Mouse (Mus musculus) cerebellum, adult (tissue): ENCODE results near the gene Atxn7l1.

Source experiments
- ATAC-seq: cut with Nextera tagmentation; 2 replicates; pipeline ENCODE4 v1.9.2; 2017; ENCODE audit warnings: mild to moderate bottlenecking, moderate library complexity, mixed read lengths; ENCODE audit not compliant: insufficient number of reproducible peaks, low FRiP score, low TSS enrichment

The Atxn7l1 gene

DNA sequence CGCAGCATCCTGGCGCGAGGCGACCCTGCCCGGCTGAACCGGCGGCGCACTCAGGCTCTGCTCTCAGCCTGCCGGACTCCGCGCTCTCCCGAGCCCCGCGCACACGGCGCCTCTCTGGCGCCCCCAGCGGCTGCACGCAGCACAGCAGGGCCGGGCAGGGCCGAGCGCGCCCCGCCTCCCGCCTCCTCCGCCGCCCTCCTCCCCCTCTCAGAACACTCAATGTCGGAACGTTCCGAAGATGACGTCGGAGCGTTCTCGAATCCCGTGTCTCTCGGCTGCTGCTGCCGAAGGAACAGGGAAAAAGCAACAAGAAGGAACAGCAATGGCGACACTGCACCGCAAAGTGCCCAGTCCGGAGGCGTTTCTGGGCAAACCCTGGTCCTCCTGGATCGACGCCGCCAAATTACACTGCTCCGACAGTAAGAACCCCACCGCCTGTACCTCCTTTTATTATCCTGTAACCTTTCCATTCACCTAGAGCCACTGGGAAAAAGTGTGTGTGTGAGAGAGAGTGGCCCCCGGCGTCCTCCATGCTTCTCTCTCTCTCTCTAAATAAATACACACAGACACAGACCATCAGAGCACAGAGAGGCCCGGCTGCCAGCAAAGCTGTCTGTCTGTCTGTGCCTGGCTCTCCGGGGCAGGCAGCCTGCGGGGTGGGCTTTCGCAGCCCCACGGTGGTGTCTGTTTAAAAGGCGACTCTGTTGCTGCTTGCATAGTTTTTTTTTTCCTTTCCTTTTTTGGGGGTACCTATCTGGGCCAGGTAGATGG, at the start of gene Atxn7l1:
Gene Atxn7l1, plus strand, starts transcription at position 197 of the 771 bp plus-strand sequence.
- ATAC-seq = peak; percentile 90

DNA sequence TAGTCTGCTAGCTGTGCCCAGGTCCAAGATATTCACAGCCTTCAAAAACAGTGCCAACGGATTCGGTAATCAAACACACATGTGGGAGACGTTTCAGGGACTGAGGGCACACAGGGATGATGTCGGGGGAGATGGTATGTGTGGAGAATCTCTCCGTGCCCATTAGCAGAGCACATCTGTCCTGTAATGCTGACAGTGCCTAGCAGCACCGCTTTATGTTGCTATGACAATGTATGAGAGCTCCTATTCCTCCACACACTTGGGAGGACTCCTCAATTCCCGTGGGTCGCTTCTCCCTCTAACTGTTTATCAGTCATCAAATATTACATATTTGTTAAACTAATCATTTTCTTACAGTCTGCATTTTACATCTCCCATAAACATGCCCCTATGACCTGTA, 45.9 kb upstream of the Atxn7l1 start:
- ATAC-seq = no peak

DNA sequence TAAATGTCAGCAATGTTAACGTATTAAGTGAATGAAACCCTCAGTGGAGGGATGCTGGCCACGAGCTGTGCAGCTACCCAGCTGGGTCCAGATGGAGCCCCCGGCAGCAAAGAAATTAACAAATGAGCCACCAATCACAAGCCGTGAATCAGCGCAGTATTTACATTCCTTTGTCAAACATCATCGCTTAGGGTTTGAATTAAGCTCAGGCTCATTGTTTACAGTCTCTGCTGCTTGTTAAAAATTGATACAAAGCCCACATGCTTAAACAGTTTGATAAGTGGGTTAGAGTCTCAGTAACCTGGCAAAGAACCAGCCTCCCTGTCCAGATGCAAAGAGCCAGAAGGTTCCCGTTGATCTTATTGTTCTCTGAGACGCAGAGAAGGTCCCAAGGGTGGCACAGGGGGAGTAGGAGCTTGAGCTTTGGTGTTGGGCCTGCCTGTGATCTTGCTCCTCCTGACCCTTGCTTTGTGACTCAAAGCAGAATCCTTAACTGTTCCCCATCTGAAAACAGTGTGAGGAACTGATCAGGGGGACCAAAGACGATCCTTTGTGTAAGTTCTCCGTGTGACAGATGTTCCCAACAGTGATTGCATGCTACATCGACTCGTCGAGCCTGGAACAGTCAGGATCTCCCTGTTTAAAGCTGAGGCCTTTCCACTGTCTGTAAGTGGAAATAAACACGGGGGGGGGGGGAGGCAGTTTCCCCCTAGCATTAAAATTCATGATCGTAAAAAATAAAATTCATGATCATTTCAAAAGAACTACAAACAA, 45.0 kb upstream of the Atxn7l1 start:
- no peak for ATAC-seq

DNA sequence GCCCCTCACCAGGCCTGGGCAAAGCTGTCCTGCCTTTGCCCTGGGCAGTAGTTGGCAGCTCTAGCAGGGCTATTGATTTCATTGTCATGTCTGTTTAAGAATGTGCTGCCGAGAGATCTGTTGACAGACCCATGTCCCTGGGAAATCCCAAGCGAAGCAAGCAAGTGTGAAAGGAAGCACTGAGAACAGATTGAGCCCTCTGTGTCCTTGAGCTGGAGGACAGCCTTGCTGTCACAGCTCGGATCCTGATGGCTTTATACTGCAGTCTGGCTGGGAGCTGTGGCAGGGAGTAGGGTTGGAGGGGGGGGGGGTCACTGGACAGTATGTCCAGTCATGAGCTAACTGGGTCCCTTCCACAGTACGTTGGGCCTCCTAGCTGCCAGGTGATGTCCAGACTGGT, 41.8 kb upstream of the Atxn7l1 start:
- peak; percentile 37; the same call in 1 of the 2 replicates for ATAC-seq

- no peak for ATAC-seq
Observed at GRCm38 (mm10) chr12:33106438-33107167, 40.9 kb upstream of the Atxn7l1 start.

DNA sequence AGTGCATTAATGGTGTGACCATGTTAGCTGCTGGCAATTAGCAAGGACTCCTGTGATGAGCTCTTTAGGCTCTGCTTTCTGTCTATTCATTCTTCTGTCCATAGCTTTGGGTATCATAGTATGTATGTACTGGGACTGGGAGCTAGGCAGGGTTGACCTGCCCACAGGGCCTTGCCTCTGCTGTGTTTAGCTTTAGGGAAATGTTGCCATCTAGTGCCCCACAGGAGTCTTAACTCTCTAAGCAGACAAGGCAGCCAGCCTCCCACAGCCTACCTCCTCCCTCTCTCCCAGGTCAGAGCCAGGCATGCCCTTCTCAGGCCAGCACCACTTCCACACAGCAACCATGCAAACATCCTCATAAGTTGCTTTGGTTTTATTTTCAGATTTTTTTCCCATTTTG, 38.0 kb upstream of the Atxn7l1 start:
- peak; percentile 73; the same call in 1 of the 2 replicates for ATAC-seq

GRCm38 (mm10) chr12:33110894-33111471, 36.5 kb upstream of the Atxn7l1 start:
- ATAC-seq = no peak

GRCm38 (mm10) chr12:33118624-33119301, 28.7 kb upstream of the Atxn7l1 start:
- no peak for ATAC-seq

- ATAC-seq = no peak
Observed at GRCm38 (mm10) chr12:33125594-33126227, 21.8 kb upstream of the Atxn7l1 start.

DNA sequence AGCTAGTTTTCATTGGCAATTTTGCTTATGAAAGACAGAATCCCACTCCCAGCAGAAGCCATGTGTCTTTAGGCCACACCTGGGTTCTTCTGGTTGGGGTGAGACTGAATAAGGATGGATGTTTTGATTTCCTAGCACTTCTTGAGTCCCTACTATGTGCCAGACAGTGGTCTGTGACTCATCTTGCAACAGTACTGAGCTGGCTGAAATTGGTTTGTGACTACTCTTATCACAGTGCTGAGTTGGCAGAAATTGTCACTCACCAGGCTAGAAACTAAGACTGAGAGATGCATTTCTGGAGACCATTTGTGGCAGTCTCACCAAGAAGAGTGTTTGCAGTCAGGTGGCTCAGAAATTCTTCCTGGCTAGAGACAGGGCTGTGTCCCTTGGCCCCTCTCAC, 21.2 kb upstream of the Atxn7l1 start:
- no peak for ATAC-seq

DNA sequence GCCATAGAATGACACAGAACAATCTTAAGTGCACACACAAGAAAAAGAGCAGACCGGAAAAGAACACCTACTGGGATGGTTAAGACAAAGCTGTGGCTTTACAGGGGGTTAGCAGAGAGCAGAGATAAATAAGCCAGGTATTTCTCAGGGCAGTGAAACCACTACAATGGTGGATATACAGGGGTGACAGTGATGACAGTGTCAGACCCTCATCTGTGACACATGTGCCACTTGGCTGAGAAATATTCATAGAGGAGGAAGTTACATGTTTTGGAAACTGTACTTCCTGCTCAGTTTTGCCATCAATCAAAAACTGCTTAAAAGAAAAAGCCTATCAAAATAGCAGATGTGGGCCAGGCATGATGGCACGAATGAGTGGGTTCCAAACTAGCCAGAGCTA, 19.4 kb upstream of the Atxn7l1 start:
- no peak for ATAC-seq

- ATAC-seq = no peak
Observed at GRCm38 (mm10) chr12:33128702-33129101, 18.8 kb upstream of the Atxn7l1 start.

GRCm38 (mm10) chr12:33129410-33129809, 18.1 kb upstream of the Atxn7l1 start:
- ATAC-seq = no peak

- no peak for ATAC-seq
Observed at GRCm38 (mm10) chr12:33130401-33130800, 17.1 kb upstream of the Atxn7l1 start.

- no peak for ATAC-seq
Observed at GRCm38 (mm10) chr12:33131796-33132195, 15.7 kb upstream of the Atxn7l1 start.

GRCm38 (mm10) chr12:33137857-33138256, 9.6 kb upstream of the Atxn7l1 start:
- no peak for ATAC-seq

- ATAC-seq = no peak
Observed at GRCm38 (mm10) chr12:33139083-33139482, 8.4 kb upstream of the Atxn7l1 start.

- no peak for ATAC-seq
Observed at GRCm38 (mm10) chr12:33144456-33144855, 3.0 kb upstream of the Atxn7l1 start.

GRCm38 (mm10) chr12:33146622-33147433, 665 bp upstream of the Atxn7l1 start:
- peak; percentile 48 for ATAC-seq
